Mouse (Mus musculus): ENCODE data around the gene Gal3st2c.

DNA sequence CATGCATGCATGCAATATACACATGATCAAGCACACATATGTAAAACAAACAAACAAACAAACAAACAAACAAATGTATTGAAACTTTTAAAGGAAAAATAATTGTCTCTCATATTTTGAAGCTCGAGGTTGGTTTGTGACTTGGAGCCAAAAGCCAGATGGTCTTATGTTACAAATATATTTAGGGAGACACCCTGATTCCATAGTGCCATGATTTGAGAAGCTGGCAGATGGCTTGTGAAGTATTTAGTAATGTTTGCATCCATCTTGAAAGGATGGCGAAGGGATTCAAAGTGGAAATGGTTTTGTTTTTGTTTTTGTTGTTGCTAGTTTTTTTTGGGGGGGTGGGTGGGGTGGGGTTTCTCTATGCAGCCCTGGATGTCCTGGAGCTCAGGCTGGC is 10.7 kb downstream of the Gal3st2c start:
- TF ChIP-seq MAX (IDR thresholded peaks at IDR 0.05; ENCODE audit: low read length) (no peak), EP300 (IDR thresholded peaks at IDR 0.05; ENCODE audit: low read depth in 1 of 2, low read length in 2 of 2) (no peak), GATA1 (IDR thresholded peaks at IDR 0.05; ENCODE audit: low read depth, low read length) (no peak), MEF2A (IDR thresholded peaks at IDR 0.05; ENCODE audit: extremely low read depth, insufficient replicate concordance, low read depth, low read length, poor library complexity, severe bottlenecking) (no peak), POLR2A (IDR thresholded peaks at IDR 0.05; ENCODE audit: control insufficient read depth in 1 of 2, insufficient read depth in 1 of 2, low read depth in 1 of 2, low read length in 2 of 2, poor library complexity in 1 of 2) (no peak), E2F4 (IDR thresholded peaks at IDR 0.05; ENCODE audit: borderline replicate concordance, low read depth, low read length) (no peak), TBP (IDR thresholded peaks at IDR 0.05; ENCODE audit: low read depth, low read length) (no peak), CTCF (IDR thresholded peaks at IDR 0.05 in 2 of 3, conservative IDR thresholded peaks at IDR 0.05 in 1 of 3; ENCODE audit: control insufficient read depth in 1 of 3, insufficient read depth in 1 of 3, low read depth in 2 of 3, low read length in 3 of 3, poor library complexity in 1 of 3, severe bottlenecking in 1 of 3) (no peak), KAT2A (conservative IDR thresholded peaks at IDR 0.05; ENCODE audit: low read depth, low read length) (no peak), POLR2AphosphoS5 (IDR thresholded peaks at IDR 0.05; ENCODE audit: borderline replicate concordance, low read depth, low read length) (no peak)
